Mouse (Mus musculus): ENCODE measurements around the gene Tnik. TPM values are rescaled to one million over a fixed set of nuclear protein-coding genes. Genes with fewer than 3 reads are reported as not detected.
A peak's percentile ranks its signal among the peaks of the same experiment; 100 is the strongest.

Tnik gene
- polyA plus RNA-seq, 2 experiments from 2014 or later = 44.9 to 49.8 TPM

DNA sequence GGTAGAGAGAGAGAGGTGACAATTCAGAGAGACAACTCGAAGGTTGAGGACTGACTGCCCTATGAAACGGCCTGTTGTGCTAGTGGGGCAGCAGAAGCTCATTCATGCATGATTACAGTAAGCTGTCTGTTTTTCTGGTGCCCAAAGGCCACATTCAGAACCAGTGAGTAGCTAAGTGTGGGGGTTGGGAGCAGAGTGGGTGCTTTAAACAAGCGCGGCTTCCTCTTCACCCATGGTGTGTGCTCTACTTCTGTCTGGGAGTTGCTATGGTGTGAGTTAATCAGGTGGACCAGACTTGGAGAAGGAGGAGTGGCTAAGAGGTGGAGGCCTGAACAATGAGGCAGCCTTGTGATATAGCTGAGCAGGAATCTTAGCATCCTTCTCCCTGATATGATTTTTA lies 2.2 kb downstream of the Tnik start:
- no peak for ATAC-seq

GRCm38 (mm10) chr3:28265656-28266055 lies 2.6 kb downstream of the Tnik start:
- ATAC-seq = no peak

- ATAC-seq = no peak
These were observed 4.2 kb downstream of the Tnik start for GRCm38 (mm10) chr3:28267211-28267610.

DNA sequence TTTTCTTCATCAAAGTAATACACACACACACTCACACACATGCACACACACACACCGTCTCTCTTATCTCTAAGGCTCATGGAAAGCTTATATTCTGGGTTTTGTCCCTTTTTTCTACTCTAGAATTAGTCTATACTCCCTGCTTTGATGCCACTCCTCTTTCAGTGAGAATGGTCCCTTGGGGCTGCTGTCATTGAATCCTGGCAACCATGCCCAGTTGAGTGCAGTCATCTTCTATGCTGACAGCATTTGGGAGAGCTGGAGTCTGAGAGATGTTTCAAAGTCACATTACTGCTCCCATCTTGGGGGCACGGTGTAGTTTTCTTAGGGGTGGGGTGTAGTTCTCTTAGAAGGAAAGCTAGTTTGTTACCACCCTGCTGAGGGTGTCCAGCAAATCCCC lies 6.7 kb downstream of the Tnik start:
- ATAC-seq = no peak

DNA sequence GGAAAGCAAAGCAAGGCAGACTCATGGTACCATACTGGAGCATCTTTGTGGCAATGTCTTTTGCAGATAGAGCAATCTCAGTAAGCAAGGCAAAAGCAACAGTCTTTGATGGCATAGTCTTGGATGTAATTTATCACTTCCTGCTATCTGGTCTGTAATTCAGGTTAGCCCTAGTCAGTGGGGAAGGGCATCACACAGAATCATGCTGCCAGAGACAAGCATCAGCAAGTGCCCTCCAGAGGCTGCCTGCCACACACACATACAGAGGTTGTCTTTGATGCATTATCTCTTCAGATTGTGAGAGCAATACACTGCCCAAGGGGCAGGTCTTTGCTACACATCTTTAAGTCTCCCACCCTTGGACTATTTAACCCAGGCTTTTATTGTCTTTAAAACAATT lies 8.9 kb downstream of the Tnik start:
- peak; percentile 52 for ATAC-seq

GRCm38 (mm10) chr3:28274763-28275162 lies 11.7 kb downstream of the Tnik start:
- no peak for ATAC-seq

GRCm38 (mm10) chr3:28289693-28290092 lies 26.7 kb downstream of the Tnik start:
- no peak for ATAC-seq

DNA sequence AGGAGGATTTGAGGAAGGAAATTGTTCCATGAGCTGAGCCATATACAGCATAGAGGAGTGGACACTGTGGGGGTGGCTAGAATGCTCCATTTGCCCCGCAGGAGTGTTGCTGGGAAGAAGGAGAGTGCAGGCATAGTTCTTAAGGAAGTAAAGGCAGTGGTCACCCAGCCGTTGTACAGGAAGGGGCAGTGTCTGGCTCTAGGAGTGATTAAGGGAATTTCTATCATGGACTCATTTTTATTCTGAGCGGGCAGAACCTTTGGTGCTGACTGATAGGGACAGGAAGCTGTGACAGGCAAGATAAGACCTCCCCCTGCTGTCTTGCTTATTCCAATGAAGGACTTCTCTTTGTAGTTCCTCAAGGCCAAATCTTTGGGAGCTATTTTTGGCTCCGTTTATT lies 38.4 kb downstream of the Tnik start:
- no peak for ATAC-seq

DNA sequence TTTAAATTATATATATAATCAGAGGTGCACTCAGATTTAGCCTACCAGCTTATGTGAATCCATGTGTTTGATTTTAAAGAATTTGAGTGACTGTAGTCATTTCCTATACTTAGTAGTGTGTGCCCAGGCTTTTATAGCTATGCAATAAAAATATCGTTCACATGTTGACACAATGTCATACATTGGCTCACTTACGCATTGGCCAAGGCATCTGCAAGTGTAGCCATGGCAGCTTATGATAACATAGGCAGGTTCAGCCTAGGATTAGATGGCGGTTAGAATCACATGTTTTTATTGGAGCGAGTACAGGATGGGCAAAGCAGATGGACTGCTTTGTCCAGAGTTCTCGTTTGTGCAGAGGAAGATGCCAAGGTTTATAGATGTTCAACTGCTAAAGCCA lies 40.9 kb downstream of the Tnik start:
- ATAC-seq = no peak

GRCm38 (mm10) chr3:28306852-28307251 lies 43.8 kb downstream of the Tnik start:
- no peak for ATAC-seq

DNA sequence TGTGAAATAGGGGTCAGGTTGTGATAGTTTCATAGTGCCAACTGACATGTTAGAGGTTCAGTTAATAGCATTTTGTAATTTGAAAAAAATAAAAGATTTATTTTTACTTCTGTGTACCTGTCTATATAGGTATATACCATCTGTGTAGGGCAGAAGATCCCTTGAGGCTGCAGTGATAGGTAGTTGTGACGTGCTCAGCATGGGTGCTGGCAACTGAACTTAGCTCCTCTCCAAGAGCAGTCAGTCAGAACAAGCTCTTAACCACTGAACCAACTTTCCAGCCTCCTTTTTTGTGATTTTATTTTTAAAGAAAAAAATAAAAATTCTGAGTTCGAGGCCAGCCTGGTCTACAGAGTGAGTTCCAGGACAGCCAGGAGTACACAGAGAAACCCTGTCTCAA lies 51.4 kb downstream of the Tnik start:
- no peak for ATAC-seq

DNA sequence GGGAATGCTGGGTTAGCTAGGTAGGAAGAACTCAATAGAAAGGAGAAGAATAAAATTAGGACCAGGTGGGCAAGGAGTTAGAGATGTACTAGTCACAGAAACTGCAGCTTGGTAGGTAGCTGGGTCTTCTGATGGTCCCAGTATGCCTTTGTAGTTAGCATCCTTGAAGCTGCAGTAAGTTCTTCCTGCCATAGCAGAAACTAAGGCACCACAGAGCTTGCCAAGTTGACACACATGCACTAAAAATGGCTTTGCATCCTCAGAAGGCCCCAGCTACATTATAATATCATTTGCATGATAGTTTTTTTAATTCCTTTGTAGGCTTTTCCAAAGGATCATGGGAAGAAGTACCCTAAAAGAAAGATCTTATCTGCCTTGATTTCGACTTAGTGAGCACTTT lies 54.3 kb downstream of the Tnik start:
- no peak for ATAC-seq

DNA sequence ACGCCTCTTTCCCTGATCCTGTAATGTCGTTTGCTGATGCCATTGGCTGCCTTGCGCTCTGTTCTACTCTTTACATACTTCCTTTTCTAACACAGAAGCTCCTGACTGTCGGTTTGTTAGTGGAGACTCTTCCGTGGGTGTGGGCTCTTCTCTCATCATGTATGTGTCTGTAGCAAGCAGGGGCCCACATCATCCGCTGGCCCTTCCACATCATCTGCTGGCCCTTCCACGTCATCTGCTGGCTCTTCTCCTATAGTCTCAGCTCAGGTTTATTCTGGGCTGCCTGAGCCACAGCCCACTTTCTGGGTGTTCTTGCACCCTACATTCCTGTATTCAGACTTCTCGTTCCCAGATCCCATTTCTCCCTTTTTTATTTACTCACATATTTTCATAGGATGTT lies 58.6 kb downstream of the Tnik start:
- no peak for ATAC-seq

DNA sequence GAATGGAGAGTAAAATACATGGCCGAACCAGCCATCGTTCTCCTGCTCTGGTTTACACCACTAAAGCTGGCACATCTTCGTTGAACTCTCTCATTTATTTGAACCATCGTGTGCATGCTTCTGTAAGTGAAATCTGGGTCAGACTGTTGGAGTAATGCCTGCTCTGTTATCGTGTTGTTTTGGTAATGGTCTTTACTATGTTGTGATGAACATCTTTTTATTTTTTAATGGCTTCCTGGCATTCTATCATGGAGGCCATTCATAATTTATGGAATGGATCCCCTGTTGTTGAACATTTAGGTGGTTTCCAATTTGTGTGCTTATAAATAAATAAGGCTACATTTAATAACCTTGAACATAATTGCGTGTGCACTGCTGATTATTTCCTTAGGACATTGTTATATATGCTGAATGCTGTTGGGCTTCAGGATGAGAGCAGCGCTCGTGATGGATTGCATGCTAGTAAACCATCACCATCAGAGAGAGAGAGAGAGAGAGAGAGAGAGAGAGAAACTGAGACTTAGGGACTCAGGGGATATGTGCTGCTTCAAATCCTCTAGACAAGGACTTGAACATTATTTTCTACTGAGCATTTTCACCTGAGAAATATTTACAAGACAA lies 62.7 kb downstream of the Tnik start:
- ATAC-seq = no peak

DNA sequence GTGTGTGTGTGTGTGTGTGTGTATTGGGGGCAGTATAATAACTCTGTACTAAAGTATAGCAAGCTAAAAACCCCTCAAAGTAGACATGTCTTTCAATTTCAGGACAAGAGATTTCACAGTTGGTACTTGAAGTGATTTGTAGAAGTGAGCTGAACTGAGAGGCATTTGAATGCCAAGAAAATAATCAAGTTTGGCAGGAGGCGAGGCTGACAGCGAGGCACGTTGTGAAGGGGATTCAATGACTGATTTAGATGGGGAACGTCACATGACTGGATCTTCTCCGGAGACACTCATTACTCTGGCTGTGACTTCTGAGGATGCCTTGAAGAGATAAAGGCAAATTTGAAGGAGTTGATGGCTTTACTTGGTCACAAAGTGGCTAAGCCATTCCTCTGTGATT lies 69.3 kb downstream of the Tnik start:
- ATAC-seq = no peak

DNA sequence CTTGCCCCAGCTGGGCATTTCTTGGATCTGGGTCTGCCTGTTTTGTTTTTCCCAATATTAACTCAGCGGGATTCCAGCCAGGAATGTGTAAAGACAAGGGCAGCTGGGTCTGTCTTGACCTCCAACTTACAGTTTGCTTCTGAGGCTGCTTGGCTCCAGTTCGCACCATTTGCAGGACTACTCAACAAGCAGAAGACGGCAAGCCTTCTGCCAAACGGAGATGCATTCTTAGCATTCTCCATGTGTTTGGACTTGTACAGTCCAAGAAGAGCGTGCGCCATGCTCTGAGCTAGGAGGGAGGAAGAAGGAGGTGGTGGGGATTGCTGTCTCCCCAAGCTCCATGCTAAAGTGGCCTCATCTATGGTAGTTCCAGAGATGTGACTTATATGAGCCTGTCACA lies 70.9 kb downstream of the Tnik start:
- ATAC-seq = no peak

GRCm38 (mm10) chr3:28334547-28334946 lies 71.5 kb downstream of the Tnik start:
- no peak for ATAC-seq

GRCm38 (mm10) chr3:28340071-28340470 lies 77.1 kb downstream of the Tnik start:
- ATAC-seq = no peak

- ATAC-seq = no peak
These were observed 80.2 kb downstream of the Tnik start for GRCm38 (mm10) chr3:28343204-28343603.

- ATAC-seq = no peak
These were observed 80.6 kb downstream of the Tnik start for GRCm38 (mm10) chr3:28343661-28344060.

- ATAC-seq = no peak
These were observed 82.4 kb downstream of the Tnik start for GRCm38 (mm10) chr3:28345446-28345845.

DNA sequence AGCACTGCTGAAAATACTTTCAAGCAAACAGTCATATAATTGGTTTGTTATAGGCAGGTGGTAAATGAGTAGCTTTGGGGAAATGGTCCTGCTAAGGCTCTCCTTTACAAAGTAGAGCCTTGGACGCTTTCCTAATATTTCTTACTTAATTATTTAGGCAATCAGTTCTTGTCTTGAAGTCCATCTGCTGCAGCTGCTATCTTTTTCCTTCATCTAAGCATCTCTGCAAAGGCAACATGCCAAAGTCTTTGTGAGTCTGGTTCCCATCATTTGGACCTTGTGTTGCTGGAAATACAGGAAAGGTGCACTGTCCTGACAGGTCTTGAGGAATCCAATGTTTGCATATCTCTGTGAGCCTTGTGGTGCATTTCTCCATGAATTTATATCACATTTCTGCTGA lies 82.9 kb downstream of the Tnik start:
- ATAC-seq = no peak

GRCm38 (mm10) chr3:28346476-28346875 lies 83.5 kb downstream of the Tnik start:
- ATAC-seq = no peak

- ATAC-seq = no peak
These were observed 85.7 kb downstream of the Tnik start for GRCm38 (mm10) chr3:28348746-28349145.

DNA sequence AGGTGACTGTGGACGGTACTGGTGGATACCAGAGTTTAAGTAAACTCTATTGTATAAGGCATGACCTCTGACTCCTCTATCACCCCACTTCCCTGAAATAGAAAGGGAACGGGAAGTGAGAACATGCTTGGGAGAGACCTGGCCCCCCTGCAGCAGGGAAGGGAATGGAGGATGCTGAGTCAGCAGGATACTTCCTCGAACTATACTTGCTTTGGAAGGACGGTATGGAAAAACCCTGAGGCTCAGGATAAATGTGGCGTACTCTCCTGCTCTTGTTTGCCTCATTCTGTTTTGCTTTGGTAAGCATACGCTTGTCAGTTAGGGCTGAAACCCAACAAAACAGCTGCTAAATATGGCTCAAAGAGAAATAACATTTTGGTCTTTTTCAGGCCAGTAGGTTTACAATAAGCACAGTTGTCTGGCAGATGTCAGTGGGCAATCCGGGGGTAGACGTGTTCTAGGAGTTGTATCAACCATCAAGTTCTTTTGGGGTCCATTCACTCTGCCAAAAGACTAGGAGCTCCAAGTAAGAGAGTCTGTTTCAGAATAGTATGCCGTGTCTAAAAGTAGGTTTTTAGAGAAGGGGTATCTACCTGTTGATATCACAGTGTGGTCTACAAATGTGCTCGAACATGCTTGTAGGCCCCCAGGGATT lies 87.3 kb downstream of the Tnik start:
- no peak for ATAC-seq

Measured in activated CD4-positive, CD25-positive, alpha-beta regulatory T cell, adult 4 months (primary cell).